Mouse (Mus musculus) midbrain, embryonic 12.5 days (tissue): Measurements from ENCODE around the gene Emp3. TPM values are rescaled to one million over a fixed set of nuclear protein-coding genes. Genes with fewer than 3 reads are reported as not detected.
A peak's percentile ranks its signal among the peaks of the same experiment; 100 is the strongest.

Source experiments
- ATAC-seq: fragments of 200-750 bp; cut with Nextera tagmentation; 2 replicates; pipeline ENCODE4 v1.8.0; 2017; ENCODE audit warnings: low read depth, moderate TSS enrichment, moderate library complexity; ENCODE audit not compliant: low FRiP score
- H3K27ac ChIP-seq: fragments of 300-500 bp; sonication (generic); replicated peaks from 2 replicates; pipeline ENCODE4 v1.5.1; 2016; ENCODE audit warnings: mild to moderate bottlenecking
- H3K27me3 ChIP-seq: fragments of 300-500 bp; sonication (generic); 2 replicates; pipeline ENCODE4 v1.6.1; 2016; ENCODE audit warnings: mild to moderate bottlenecking
- H3K36me3 ChIP-seq: fragments of 300-500 bp; sonication (generic); 2 replicates; pipeline ENCODE4 v1.6.1; 2016
- H3K4me1 ChIP-seq: fragments of 300-500 bp; sonication (generic); 2 replicates; pipeline ENCODE4 v1.6.1; 2016
- H3K4me2 ChIP-seq: fragments of 300-500 bp; sonication (generic); replicated peaks from 2 replicates; pipeline ENCODE4 v1.6.1; 2016; ENCODE audit warnings: mild to moderate bottlenecking, moderate library complexity
- H3K4me3 ChIP-seq: fragments of 300-500 bp; sonication (generic); 2 replicates; pipeline ENCODE4 v1.5.1; 2016; ENCODE audit warnings: mild to moderate bottlenecking
- H3K9ac ChIP-seq: fragments of 300-500 bp; sonication (generic); replicated peaks from 2 replicates; pipeline ENCODE4 v1.6.1; 2016; ENCODE audit warnings: mild to moderate bottlenecking, moderate library complexity
- H3K9me3 ChIP-seq: fragments of 300-500 bp; sonication (generic); 2 replicates; pipeline ENCODE4 v1.6.1; 2016; ENCODE audit warnings: mild to moderate bottlenecking
- WGBS: fragments of 180-500 bp; shearing (Covaris S2); methylation state at CpG from one replicate; pipeline ENCODE4 v1.1.7; 2016; 5-methylcytosine and 5-hydroxymethylcytosine counted together
- polyA plus RNA-seq: library from polyadenylated mRNA; unstranded; fragments of >200 nt; fragmentation: Nextera tagmentation; extraction: Ambion mirVana; gene quantifications from 2 replicates; pipeline ENCODE4 v1.2.1, GENCODE M21; 2016

Gene Emp3
- polyA plus RNA-seq, 1 experiment from 2014 or later, result 46.5 TPM

GRCm38 (mm10) chr7:45922928-45923761, 1.9 kb upstream of the Emp3 start:
- Histone ChIP-seq H3K4me3 (peak overlapping the region; percentile 48), H3K36me3 (no peaks in the 10 kb centered on the region), H3K9me3 (no peaks in the 10 kb centered on the region), H3K9ac (peak overlapping the region; percentile 40; the same call in 1 of the 2 replicates), H3K4me1 (peaks cover 6% of the 10 kb centered on the region), H3K27ac (peak overlapping the region; percentile 73), H3K27me3 (peaks cover 20% of the 10 kb centered on the region), H3K4me2 (peak overlapping the region; percentile 63)
- peak; percentile 89 for ATAC-seq
- WGBS, result 2% methylated on average over 37 of the region's 37 CpGs

- no peak for ATAC-seq
- H3K9ac ChIP-seq, result no peak overlapping the region
Measured at GRCm38 (mm10) chr7:45921950-45922600, 871 bp upstream of the Emp3 start.

GRCm38 (mm10) chr7:45920583-45921241, 492 bp downstream of the Emp3 start:
- no peaks in the 10 kb centered on the region for H3K36me3 ChIP-seq
- H3K9ac ChIP-seq, result peak overlapping the region; percentile 32; the same call in 1 of the 2 replicates
- no peak overlapping the region for H3K27ac ChIP-seq
- WGBS, result 55% methylated on average over 9 of the region's 9 CpGs
- H3K4me1 ChIP-seq, result peaks cover 28% of the 10 kb centered on the region
- peaks cover 13% of the 10 kb centered on the region for H3K27me3 ChIP-seq
- ATAC-seq, result no peak
- no peaks in the 10 kb centered on the region for H3K9me3 ChIP-seq
- H3K4me2 ChIP-seq, result no peak overlapping the region
- H3K4me3 ChIP-seq, result 0 out of 2 replicates have a peak overlapping the region, but pooled peaks have one; percentile 6

More at GRCm38 (mm10) chr7:45921950-45922600, 871 bp upstream of the Emp3 start:
- Histone ChIP-seq H3K27ac (peak overlapping the region; percentile 73; the same call in 1 of the 2 replicates), H3K9me3 (no peaks in the 10 kb centered on the region), H3K4me1 (peaks cover 14% of the 10 kb centered on the region), H3K4me3 (no peak overlapping the region), H3K27me3 (peaks cover 13% of the 10 kb centered on the region), H3K4me2 (peak overlapping the region; percentile 63; the same call in 1 of the 2 replicates), H3K36me3 (no peaks in the 10 kb centered on the region)
- 89% methylated on average over 12 of the region's 12 CpGs for WGBS

GRCm38 (mm10) chr7:45919761-45920160, 1.4 kb downstream of the Emp3 start:
- Histone ChIP-seq H3K9me3 (no peaks in the 10 kb centered on the region), H3K4me3 (no peak overlapping the region), H3K27me3 (peaks cover 13% of the 10 kb centered on the region), H3K4me2 (no peak overlapping the region), H3K27ac (no peak overlapping the region), H3K4me1 (peaks cover 31% of the 10 kb centered on the region), H3K36me3 (no peaks in the 10 kb centered on the region), H3K9ac (no peak overlapping the region)
- WGBS, result 85% methylated on average over 4 of the region's 4 CpGs
- no peak for ATAC-seq

GRCm38 (mm10) chr7:45919083-45919671, 2.0 kb downstream of the Emp3 start:
- no peak overlapping the region for H3K27ac ChIP-seq
- ATAC-seq, result no peak
- WGBS, result 60% methylated on average over 14 of the region's 14 CpGs
- no peak overlapping the region for H3K4me2 ChIP-seq
- H3K9me3 ChIP-seq, result no peaks in the 10 kb centered on the region
- peaks cover 13% of the 10 kb centered on the region for H3K27me3 ChIP-seq
- H3K9ac ChIP-seq, result no peak overlapping the region
- no peaks in the 10 kb centered on the region for H3K36me3 ChIP-seq
- no peak overlapping the region for H3K4me3 ChIP-seq
- H3K4me1 ChIP-seq, result peaks cover 31% of the 10 kb centered on the region

- no peak for ATAC-seq
- H3K9ac ChIP-seq, result no peak overlapping the region; the same call in 1 of the 2 replicates
- no peak overlapping the region for H3K4me3 ChIP-seq
- 87% methylated on average over 15 of the region's 15 CpGs for WGBS
- H3K27me3 ChIP-seq, result peaks cover 13% of the 10 kb centered on the region; the same call in 1 of the 2 replicates
- H3K4me2 ChIP-seq, result no peak overlapping the region
- no peak overlapping the region for H3K27ac ChIP-seq
- no peaks in the 10 kb centered on the region for H3K36me3 ChIP-seq
- H3K9me3 ChIP-seq, result no peaks in the 10 kb centered on the region
- peaks cover 30% of the 10 kb centered on the region for H3K4me1 ChIP-seq
Measured at GRCm38 (mm10) chr7:45917926-45918325, 3.3 kb downstream of the Emp3 start.

- ATAC-seq, result 0 out of 2 replicates have a peak, but pooled peaks have one; percentile 4
Measured at GRCm38 (mm10) chr7:45917004-45917704, 4.0 kb downstream of the Emp3 start.

GRCm38 (mm10) chr7:45916056-45917003, 4.9 kb downstream of the Emp3 start:
- Histone ChIP-seq H3K36me3 (no peaks in the 10 kb centered on the region), H3K4me2 (peak overlapping the region; percentile 48), H3K9me3 (no peaks in the 10 kb centered on the region), H3K27ac (peak overlapping the region; percentile 73), H3K4me3 (peak overlapping the region; percentile 23), H3K4me1 (peaks cover 25% of the 10 kb centered on the region), H3K27me3 (peaks cover 11% of the 10 kb centered on the region; the same call in 1 of the 2 replicates), H3K9ac (peak overlapping the region; percentile 52)
- 37% methylated on average over 26 of the region's 26 CpGs for WGBS
- ATAC-seq, result peak; percentile 79

More at GRCm38 (mm10) chr7:45917004-45917704, 4.0 kb downstream of the Emp3 start:
- Histone ChIP-seq H3K9ac (peak overlapping the region; percentile 52; the same call in 1 of the 2 replicates), H3K9me3 (no peaks in the 10 kb centered on the region), H3K36me3 (no peaks in the 10 kb centered on the region), H3K4me2 (peak overlapping the region; percentile 48), H3K4me3 (peak overlapping the region; percentile 23; the same call in 1 of the 2 replicates), H3K27me3 (peaks cover 13% of the 10 kb centered on the region; the same call in 1 of the 2 replicates), H3K4me1 (peaks cover 25% of the 10 kb centered on the region), H3K27ac (peak overlapping the region; percentile 73)
- WGBS, result 39% methylated on average over 13 of the region's 13 CpGs

GRCm38 (mm10) chr7:45915011-45915410, 6.2 kb downstream of the Emp3 start:
- H3K4me3 ChIP-seq, result no peak overlapping the region
- no peak overlapping the region for H3K27ac ChIP-seq
- WGBS, result 90% methylated on average over 5 of the region's 5 CpGs
- ATAC-seq, result no peak
- no peaks in the 10 kb centered on the region for H3K9me3 ChIP-seq
- peaks cover 4% of the 10 kb centered on the region; the same call in 1 of the 2 replicates for H3K27me3 ChIP-seq
- H3K4me2 ChIP-seq, result no peak overlapping the region
- peaks cover 11% of the 10 kb centered on the region for H3K36me3 ChIP-seq
- no peak overlapping the region for H3K9ac ChIP-seq
- H3K4me1 ChIP-seq, result peaks cover 25% of the 10 kb centered on the region

GRCm38 (mm10) chr7:45914067-45914466, 7.1 kb downstream of the Emp3 start:
- Histone ChIP-seq H3K27ac (no peak overlapping the region), H3K36me3 (peaks cover 21% of the 10 kb centered on the region), H3K27me3 (no peaks in the 10 kb centered on the region), H3K4me1 (peaks cover 25% of the 10 kb centered on the region), H3K9ac (no peak overlapping the region), H3K4me3 (no peak overlapping the region), H3K4me2 (no peak overlapping the region), H3K9me3 (no peaks in the 10 kb centered on the region)
- ATAC-seq, result no peak
- WGBS, result 94% methylated on average over 6 of the region's 6 CpGs
